Mouse (Mus musculus): ENCODE data around the gene Kcng4. TPM values are rescaled to one million over a fixed set of nuclear protein-coding genes. Genes with fewer than 3 reads are reported as not detected.

The Kcng4 gene
- polyA plus RNA-seq, 1 experiment from 2014 or later, result 0.49 TPM

DNA sequence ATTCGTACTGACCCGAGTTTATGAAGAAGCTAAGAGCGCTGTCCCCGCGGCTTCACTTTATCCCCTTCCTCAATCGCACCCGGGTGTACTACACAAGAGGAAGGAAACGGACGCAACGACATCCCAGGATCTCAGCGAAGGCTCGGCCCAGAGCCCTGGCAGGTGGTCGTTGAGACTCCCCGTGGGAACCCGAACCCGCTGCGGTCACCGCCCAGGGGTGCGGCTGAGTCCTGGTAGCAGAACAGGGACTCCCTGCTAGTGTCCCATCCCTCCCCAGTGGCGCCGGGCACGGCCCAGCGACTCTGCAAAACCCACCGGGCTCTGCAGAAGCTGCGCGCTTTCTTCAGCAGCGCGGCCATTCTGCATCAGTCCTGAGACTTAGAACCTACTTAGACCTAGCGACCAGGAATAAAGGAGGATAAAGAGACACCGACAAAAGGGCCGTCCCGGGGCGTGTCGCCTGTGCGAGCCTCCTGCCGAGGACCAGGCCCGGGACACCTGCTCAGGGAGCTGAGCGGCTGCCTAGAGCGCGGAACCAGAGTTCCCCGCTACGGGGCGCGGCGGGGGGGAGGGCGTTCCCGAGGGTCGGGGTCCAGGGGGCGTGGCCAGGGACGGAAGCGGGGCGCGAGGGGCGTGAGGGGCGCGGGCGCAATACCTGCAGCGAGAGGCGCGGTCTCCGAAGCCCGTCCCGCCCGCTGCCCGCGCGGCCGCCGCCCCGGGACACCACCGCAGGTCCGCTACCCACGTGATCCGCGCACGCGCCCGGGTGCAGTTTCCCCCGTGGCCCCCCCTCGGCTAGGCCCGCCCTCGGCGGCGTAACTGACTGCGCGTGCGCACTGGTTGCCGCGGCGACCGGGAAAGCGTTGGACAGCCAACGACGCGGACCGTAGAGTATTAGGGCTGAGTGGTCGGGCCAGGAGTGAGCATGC lies 60.8 kb downstream of the Kcng4 start, which contains the start of the genes Hsdl1 and Dnaaf1:
Gene Hsdl1, minus strand, starts transcription at position 747 of the 929 bp plus-strand sequence.
Gene Dnaaf1, plus strand, starts transcription at position 799 of the 929 bp plus-strand sequence.
- Histone ChIP-seq H3K9me3 (ENCODE audit: control insufficient read depth, low read length) (no peaks in the 10 kb centered on the region), H3K4me2 (replicated peaks; ENCODE audit: low read depth) (peak within 1 kb of the TSS; percentile 98), H3K4me3 (ENCODE audit: low read depth, low read length) (peak within 1 kb of the TSS; percentile 65), H3K27ac (replicated peaks) (peak within 1 kb of the TSS; percentile 45; the same call in 1 of the 2 replicates), H3K9ac (ENCODE audit: low read length) (peak within 1 kb of the TSS; percentile 65), H3K36me3 (ENCODE audit: control insufficient read depth, insufficient read depth, low read length) (no peaks in the 10 kb centered on the region), H3K27me3 (ENCODE audit: control insufficient read depth, insufficient read depth, low read length) (no peaks in the 10 kb centered on the region), H3K4me1 (replicated peaks; ENCODE audit: control insufficient read depth, insufficient read depth) (no peaks in the 10 kb centered on the region; the same call in 1 of the 2 replicates)
- 1% methylated on average over 74 of the region's 97 CpGs for WGBS
- peak; percentile 54 for TF ChIP-seq CTCF (IDR thresholded peaks at IDR 0.05; ENCODE audit: low read depth)
- no peak for TF ChIP-seq EP300 (optimal IDR thresholded peaks at IDR 0.05)
- ATAC-seq (ENCODE audit: low FRiP score, low TSS enrichment) (peak; percentile 86), DNase-seq (ENCODE audit: low spot score) (peak; percentile 97)

Other genes with a start within 250 kb of the Kcng4 start
- gene Mlycd, start 240.8 kb downstream of the Kcng4 start, polyA plus RNA-seq (2015; fragmentation: Nextera tagmentation; extraction: Ambion mirVana), result 22.0 and 24.0 TPM in 2 replicates
- 11.4 and 14.5 TPM in 2 replicates for gene Osgin1, start 201.6 kb downstream of the Kcng4 start, polyA plus RNA-seq (2015; fragmentation: Nextera tagmentation; extraction: Ambion mirVana)
- 1.5 and 1.6 TPM in 2 replicates for gene Necab2, start 189.0 kb downstream of the Kcng4 start, polyA plus RNA-seq (2015; fragmentation: Nextera tagmentation; extraction: Ambion mirVana)
- gene Slc38a8, start 134.0 kb downstream of the Kcng4 start, polyA plus RNA-seq (2015; fragmentation: Nextera tagmentation; extraction: Ambion mirVana), result not detected in 2 replicates
- gene Mbtps1, start 76.9 kb downstream of the Kcng4 start, polyA plus RNA-seq (2015; fragmentation: Nextera tagmentation; extraction: Ambion mirVana), result 37.1 and 38.4 TPM in 2 replicates
- 21.3 and 21.4 TPM in 2 replicates for gene Hsdl1, start 60.5 kb downstream of the Kcng4 start, polyA plus RNA-seq (2015; fragmentation: Nextera tagmentation; extraction: Ambion mirVana)
- gene Dnaaf1, start 60.4 kb downstream of the Kcng4 start, polyA plus RNA-seq (2015; fragmentation: Nextera tagmentation; extraction: Ambion mirVana), result 0.24 and 0.30 TPM in 2 replicates
- 5.9 and 6.2 TPM in 2 replicates for gene Taf1c, start 30.5 kb downstream of the Kcng4 start, polyA plus RNA-seq (2015; fragmentation: Nextera tagmentation; extraction: Ambion mirVana)
- gene Adad2, start 22.9 kb downstream of the Kcng4 start, polyA plus RNA-seq (2015; fragmentation: Nextera tagmentation; extraction: Ambion mirVana), result not detected in 2 replicates
- 58.0 and 61.0 TPM in 2 replicates for gene Wfdc1, start 30.7 kb upstream of the Kcng4 start, polyA plus RNA-seq (2015; fragmentation: Nextera tagmentation; extraction: Ambion mirVana)
- gene Atp2c2, start 64.3 kb upstream of the Kcng4 start, polyA plus RNA-seq (2015; fragmentation: Nextera tagmentation; extraction: Ambion mirVana), result 7.7 and 8.8 TPM in 2 replicates
- 9.1 and 10.7 TPM in 2 replicates for gene Tldc1, start 142.7 kb upstream of the Kcng4 start, polyA plus RNA-seq (2015; fragmentation: Nextera tagmentation; extraction: Ambion mirVana)
- gene Cotl1, start 204.9 kb upstream of the Kcng4 start, polyA plus RNA-seq (2015; fragmentation: Nextera tagmentation; extraction: Ambion mirVana), result 100 and 106 TPM in 2 replicates
- gene Klhl36, start 226.6 kb upstream of the Kcng4 start, polyA plus RNA-seq (2015; fragmentation: Nextera tagmentation; extraction: Ambion mirVana), result 9.0 and 10.0 TPM in 2 replicates